Mouse (Mus musculus) bone marrow macrophage, adult 2 months (primary cell): Measurements from ENCODE around the gene Tor2a.

Experiments
- CTCF ChIP-seq: IDR thresholded peaks from 2 replicates; pipeline ENCODE4 v1.5.1; 2012; ENCODE audit warnings: low read depth, mild to moderate bottlenecking, low read length, moderate library complexity
- POLR2A ChIP-seq: IDR thresholded peaks from 2 replicates; pipeline ENCODE4 v1.6.1; 2012; ENCODE audit warnings: mild to moderate bottlenecking, low read depth, low read length, borderline replicate concordance

GRCm38 (mm10) chr2:32758503-32758902 is 1.5 kb downstream of the Tor2a start:
- TF ChIP-seq CTCF (no peak), POLR2A (no peak)
